Mouse (Mus musculus) C2C12 (cell line): ENCODE measurements around the gene Cluh.

Experiments
- CEBPB ChIP-seq: IDR thresholded peaks from one replicate; pipeline ENCODE4 v1.6.1; 2011; ENCODE audit warnings: low read depth, mild to moderate bottlenecking, control low read depth, moderate library complexity
- CTCF ChIP-seq: IDR thresholded peaks from one replicate; pipeline ENCODE4 v1.5.1; 2011; ENCODE audit not compliant: control insufficient read depth, insufficient read depth, insufficient read length
- MAX ChIP-seq: IDR thresholded peaks from one replicate; pipeline ENCODE4 v1.6.1; 2011; ENCODE audit warnings: mild to moderate bottlenecking, control low read depth
- MYOD1 ChIP-seq: IDR thresholded peaks from one replicate; pipeline ENCODE4 v1.6.1; 2011; ENCODE audit warnings: low read depth; ENCODE audit not compliant: control insufficient read depth, insufficient read length
- MYOG ChIP-seq: IDR thresholded peaks from one replicate; pipeline ENCODE4 v1.6.1; 2011; ENCODE audit not compliant: control insufficient read depth, insufficient read length; ENCODE audit errors: extremely low read depth
- USF1 ChIP-seq: IDR thresholded peaks from one replicate; pipeline ENCODE4 v1.6.1; 2011; ENCODE audit warnings: low read depth, mild to moderate bottlenecking, control low read depth, moderate library complexity

DNA sequence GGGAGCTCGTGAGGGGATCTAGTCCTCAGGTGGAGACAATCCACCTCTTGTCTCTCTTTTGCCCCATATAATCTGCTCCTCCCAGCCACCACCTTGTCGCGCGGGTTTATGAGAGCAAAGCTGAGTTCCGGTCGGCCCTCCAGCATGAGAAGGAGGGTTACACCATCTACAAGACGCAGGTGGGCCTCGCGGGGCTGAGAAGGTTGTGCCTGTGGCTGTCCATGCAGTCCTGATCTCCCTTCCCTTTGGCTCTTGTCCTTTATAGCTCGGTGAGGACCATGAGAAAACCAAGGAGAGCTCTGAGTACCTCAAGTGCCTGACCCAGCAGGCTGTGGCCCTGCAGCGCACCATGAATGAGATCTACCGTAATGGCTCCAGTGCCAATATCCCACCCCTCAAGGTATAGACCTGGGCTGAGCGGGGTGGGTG is 18.3 kb downstream of the Cluh start:
- TF ChIP-seq CTCF (no peak), CEBPB (no peak), MYOG (no peak), USF1 (no peak), MAX (no peak), MYOD1 (no peak)
